Mouse (Mus musculus) left cerebral cortex, adult 2 months (tissue): ENCODE data around the gene Tbc1d22a. TPM values are rescaled to one million over a fixed set of nuclear protein-coding genes. Genes with fewer than 3 reads are reported as not detected.

Experiments
- DNase-seq, 2 experiments: peaks; one replicate each; pipeline ENCODE4 v3.0.0; 2021 to 2022; ENCODE audit warnings: low spot score in 2 of 2, mixed read lengths in 1 of 2; ENCODE audit errors: extremely low spot score in 1 of 2
- H3K27ac ChIP-seq: fragments of 200-600 bp; 2 replicates; pipeline ENCODE4 v1.8.1; 2022
- H3K4me3 ChIP-seq: fragments of 200-600 bp; 2 replicates; pipeline ENCODE4 v1.8.1; 2022
- CTCF ChIP-seq: fragments of 200-600 bp; IDR thresholded peaks from 2 replicates; pipeline ENCODE4 v1.8.1; 2022; ENCODE audit warnings: antibody characterized with exemption, mild to moderate bottlenecking, moderate library complexity
- intact Hi-C: fragments of 180-260 bp; cut with DNase I; formaldehyde crosslinking; loops from one replicate; pipeline ENCODE4 v1.15.1; 2025
- total RNA-seq, 2 experiments: library from RNA; stranded (reverse); gene quantifications; 2 replicates each; pipeline ENCODE4 v1.2.3; 2021

Gene Tbc1d22a
- total RNA-seq, 2 experiments from 2014 or later, result 32.8 to 34.3 TPM

DNA sequence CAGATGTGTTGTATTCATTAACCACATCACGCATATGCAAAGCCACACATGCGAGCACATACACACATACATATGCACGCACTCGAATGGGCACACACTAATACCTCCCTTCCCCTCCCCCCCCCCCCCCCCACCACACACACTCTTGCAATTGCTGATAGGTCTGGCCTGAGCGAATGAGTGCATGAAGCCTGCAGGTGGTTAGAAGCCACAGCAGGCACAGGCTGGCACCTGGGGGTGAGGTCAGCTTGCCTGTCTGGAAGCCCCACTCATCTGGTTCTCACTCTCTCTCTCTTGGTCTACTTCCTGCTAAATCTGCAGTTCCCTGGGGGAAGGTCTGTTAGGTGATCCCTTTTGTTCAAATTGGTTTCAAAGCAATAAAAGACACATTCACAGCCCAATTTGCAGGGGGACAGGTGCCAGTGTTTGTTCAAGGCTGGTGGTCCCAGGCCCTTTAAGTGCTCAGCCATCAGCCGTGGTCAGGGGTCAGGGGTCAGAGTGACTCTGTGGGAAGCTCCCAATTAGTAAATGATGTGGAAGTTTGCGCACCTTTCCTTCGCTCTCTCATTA is 215.6 kb downstream of the Tbc1d22a start:
- H3K27ac ChIP-seq, result no peak overlapping the region
- DNase-seq, result no peak
- intact Hi-C loops, result no loop called here
- TF ChIP-seq CTCF, result no peak
- H3K4me3 ChIP-seq, result no peak overlapping the region

GRCm38 (mm10) chr15:86431539-86432080 is 217.4 kb downstream of the Tbc1d22a start:
- H3K4me3 ChIP-seq, result no peak overlapping the region
- no peak overlapping the region for H3K27ac ChIP-seq
- TF ChIP-seq CTCF, result no peak
- intact Hi-C loops, result no loop called here
- no peak for DNase-seq

- DNase-seq, result no peak
- Histone ChIP-seq H3K4me3 (no peak overlapping the region), H3K27ac (no peak overlapping the region)
- no peak for TF ChIP-seq CTCF
- intact Hi-C loops, result no loop called here
These were observed 218.5 kb downstream of the Tbc1d22a start for GRCm38 (mm10) chr15:86432791-86433190.

GRCm38 (mm10) chr15:86433378-86433777 is 219.1 kb downstream of the Tbc1d22a start:
- DNase-seq, result no peak
- Histone ChIP-seq H3K27ac (no peak overlapping the region), H3K4me3 (no peak overlapping the region)
- intact Hi-C loops, result no loop called here
- no peak for TF ChIP-seq CTCF

DNA sequence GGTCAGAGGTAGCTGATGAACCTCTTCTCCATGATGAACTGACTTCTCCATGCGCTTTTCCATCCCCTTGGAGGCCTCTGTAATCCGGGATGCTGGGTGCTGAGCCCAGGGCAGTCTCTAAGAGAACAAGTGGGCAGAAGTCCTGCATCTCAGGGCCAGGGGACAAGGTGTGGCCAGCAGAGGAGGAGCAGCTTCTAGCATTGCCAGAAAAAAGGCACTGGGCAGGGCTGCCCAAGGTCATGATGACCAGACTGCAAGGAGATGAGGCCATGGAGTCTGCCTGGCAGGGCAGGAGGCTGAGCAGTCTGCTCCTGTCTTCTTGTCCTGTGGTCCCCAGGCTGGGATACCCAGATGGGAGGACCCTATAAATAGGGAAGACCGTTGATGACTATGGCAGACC is 220.0 kb downstream of the Tbc1d22a start:
- Histone ChIP-seq H3K27ac (no peak overlapping the region), H3K4me3 (no peak overlapping the region)
- intact Hi-C loops, result no loop called here
- DNase-seq, result no peak
- TF ChIP-seq CTCF, result no peak

- DNase-seq, result no peak
- Histone ChIP-seq H3K27ac (no peak overlapping the region), H3K4me3 (no peak overlapping the region)
- TF ChIP-seq CTCF, result no peak
- intact Hi-C loops, result no loop called here
These were observed 223.1 kb downstream of the Tbc1d22a start for GRCm38 (mm10) chr15:86437346-86437745.

GRCm38 (mm10) chr15:86439015-86439796 is 224.9 kb downstream of the Tbc1d22a start:
- Histone ChIP-seq H3K4me3 (no peak overlapping the region), H3K27ac (no peak overlapping the region)
- no peak for TF ChIP-seq CTCF
- DNase-seq, result no peak
- intact Hi-C loops, result no loop called here

DNA sequence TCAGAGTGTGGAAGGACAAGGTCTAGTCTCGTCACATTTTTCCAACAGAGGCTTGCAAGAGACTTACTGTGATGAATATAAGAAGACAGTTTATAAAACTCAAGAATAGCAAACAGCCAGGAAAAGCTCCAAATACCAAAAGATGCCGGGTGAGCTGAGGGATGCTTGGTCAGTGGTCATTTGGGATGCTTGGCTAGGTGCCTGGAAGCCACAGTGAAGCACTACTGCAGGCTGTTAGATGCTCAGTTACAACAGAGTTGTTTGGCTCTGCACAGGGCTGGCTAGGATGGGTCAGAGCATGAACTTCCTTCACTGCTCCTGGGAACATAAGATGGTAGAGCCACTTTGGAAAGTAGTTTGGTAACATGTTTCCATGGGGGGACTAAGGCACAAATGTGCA is 230.0 kb downstream of the Tbc1d22a start:
- DNase-seq, result no peak
- TF ChIP-seq CTCF, result no peak
- intact Hi-C loops, result no loop called here
- no peak overlapping the region for H3K4me3 ChIP-seq
- no peak overlapping the region for H3K27ac ChIP-seq

GRCm38 (mm10) chr15:86446064-86446463 is 231.8 kb downstream of the Tbc1d22a start:
- TF ChIP-seq CTCF, result no peak
- DNase-seq, result no peak
- Histone ChIP-seq H3K27ac (no peak overlapping the region), H3K4me3 (no peak overlapping the region)
- intact Hi-C loops, result no loop called here

DNA sequence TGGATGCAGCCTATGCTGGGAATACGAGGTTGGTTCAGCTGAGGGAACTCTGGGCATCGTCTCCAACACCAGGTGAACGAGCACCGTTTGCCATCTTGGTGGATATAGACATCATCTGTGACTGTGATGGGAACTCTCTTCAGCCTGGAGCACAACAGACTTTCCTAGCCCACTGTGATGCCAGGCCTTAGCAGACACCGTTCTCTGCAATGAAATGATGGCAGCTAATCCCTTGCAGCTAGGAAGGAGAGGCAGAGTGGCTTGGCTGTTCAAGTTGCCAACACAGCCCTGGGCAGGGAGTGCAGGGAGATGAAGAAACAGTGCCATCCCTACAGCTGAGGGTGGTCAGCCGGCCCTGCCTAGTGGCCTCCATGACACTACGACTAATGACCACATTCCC is 233.0 kb downstream of the Tbc1d22a start:
- no peak overlapping the region for H3K4me3 ChIP-seq
- H3K27ac ChIP-seq, result no peak overlapping the region
- intact Hi-C loops, result no loop called here
- TF ChIP-seq CTCF, result no peak
- no peak for DNase-seq

GRCm38 (mm10) chr15:86449236-86449635 is 235.0 kb downstream of the Tbc1d22a start:
- intact Hi-C loops, result no loop called here
- Histone ChIP-seq H3K4me3 (no peak overlapping the region), H3K27ac (no peak overlapping the region)
- TF ChIP-seq CTCF, result no peak
- DNase-seq, result no peak

DNA sequence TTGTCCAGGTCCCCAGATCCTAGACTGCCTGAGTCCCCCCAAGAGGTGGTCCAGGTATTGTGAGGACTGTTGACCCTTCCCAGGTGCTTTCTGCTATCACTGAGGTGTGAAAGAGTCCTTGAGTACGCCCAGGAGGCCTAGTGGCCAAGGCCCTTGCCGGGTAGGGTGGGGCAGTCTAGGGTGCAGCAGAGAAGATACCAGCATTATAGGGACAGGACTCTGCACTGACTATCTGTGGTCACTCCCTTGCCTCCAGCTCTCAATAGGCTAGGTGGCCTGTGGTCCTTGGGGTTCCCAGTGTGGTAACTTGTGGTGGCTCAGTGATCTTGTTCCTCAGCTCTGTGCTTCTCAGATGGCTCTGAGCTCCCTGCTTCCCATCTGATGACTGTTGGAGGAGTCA is 235.5 kb downstream of the Tbc1d22a start:
- H3K4me3 ChIP-seq, result no peak overlapping the region
- DNase-seq, result no peak
- intact Hi-C loops, result no loop called here
- H3K27ac ChIP-seq, result no peak overlapping the region
- no peak for TF ChIP-seq CTCF

DNA sequence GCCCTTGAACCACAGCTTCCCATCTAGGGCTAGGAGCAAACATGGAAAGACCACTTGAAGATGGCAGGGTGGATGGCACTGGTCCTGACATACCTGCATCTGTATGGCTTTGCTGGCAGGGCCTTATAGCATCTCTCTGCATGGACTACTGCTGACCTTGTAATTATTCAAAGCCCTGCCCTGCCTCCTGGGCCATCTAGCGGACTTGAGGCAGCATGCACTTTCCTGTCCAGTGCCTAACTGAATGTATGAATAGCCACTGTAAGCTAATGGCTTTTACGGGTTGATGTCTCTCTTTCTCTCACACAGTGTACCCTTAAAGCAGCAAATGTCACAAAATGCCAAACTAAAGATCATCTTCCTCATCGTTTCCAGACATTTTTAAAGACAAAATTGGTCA is 245.2 kb downstream of the Tbc1d22a start:
- Histone ChIP-seq H3K4me3 (no peak overlapping the region), H3K27ac (no peak overlapping the region)
- TF ChIP-seq CTCF, result no peak; the same call in 1 of the 2 replicates
- no peak for DNase-seq
- intact Hi-C loops, result no loop called here
